Mouse (Mus musculus): ENCODE data around the gene Shh.

DNA sequence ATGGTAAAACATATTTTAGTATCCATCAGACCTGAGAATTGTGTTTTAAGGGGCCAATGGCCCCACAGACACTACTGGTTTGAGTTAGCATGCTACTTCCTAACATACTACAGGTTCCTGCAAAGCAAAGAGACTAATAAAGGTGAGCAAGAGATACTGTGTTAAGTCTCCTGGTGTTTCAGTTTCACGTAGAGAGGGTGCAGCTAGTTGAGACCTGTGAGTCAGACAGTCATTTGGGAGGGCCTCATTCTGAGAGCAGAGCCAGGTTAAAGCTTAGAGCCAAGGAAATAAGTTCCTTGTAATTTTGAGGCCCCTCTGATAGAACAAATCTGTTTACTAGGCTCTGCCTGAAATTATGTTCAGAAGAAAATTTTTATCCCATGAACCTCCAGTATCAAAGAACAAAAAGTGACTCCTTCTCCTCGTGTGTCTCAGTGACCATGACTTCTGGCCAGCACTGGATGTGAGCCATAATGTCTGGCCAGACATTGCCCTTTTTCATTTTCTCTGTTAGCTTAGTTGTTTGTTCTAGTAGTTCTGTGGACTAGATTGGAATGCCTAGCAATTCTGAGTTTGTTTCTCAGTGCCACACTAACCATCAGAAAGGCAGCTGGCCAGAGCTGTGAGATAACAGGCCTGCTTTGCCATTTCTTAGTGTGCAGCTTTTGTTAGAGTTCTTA is 54.9 kb downstream of the Shh start:
- TF ChIP-seq CTCF (IDR thresholded peaks at IDR 0.05; ENCODE audit: low read depth, low read length) (no peak), TAL1 (conservative IDR thresholded peaks at IDR 0.05; ENCODE audit: low read depth, low read length) (no peak), POLR2AphosphoS5 (IDR thresholded peaks at IDR 0.05; ENCODE audit: insufficient replicate concordance, low read depth, low read length) (no peak)

All from G1E (cell line).